Mouse (Mus musculus): ENCODE results near the gene Tuba1b.

DNA sequence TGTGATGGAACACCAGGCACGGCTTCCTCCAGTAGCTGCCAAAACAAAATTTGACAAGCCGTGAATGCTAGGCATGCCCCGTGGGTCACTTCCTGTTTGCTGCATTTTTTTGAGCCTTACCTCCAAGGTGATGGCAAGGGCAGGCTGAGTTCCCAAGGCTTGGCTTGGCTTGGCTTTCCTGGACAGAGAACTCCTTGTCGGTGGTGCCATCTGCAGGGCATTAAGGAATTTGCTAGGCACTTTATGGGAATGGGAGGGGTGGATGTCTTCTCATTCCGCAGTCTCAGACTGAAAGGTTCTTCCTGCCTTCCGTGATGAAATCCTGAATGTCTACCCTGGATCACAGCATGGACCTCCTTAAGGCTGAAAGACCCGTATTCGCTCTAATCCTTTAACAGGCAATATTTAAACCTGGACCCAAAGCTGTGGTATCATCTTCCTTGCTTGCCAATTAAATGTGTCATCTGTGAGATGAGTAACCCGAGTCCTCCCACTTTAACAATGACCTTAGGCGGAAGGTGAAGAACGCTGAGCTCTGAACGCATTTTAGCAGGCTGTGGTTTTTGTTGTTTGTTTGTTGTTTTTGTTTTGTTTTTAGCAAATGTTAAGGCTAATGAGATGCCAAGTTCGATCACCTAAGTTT, 5.6 kb downstream of the Tuba1b start:
- no peak for TF ChIP-seq GATA1 (IDR thresholded peaks at IDR 0.05; ENCODE audit: borderline replicate concordance, low read length)
- no peak for TF ChIP-seq FLI1 (IDR thresholded peaks at IDR 0.05; ENCODE audit: low read length)
